Mouse (Mus musculus) liver, adult 2 months (tissue): Measurements from ENCODE around the gene 6030408B16Rik.

Source experiments
- CTCF ChIP-seq: fragments of 200-500 bp; IDR thresholded peaks from 2 replicates; pipeline ENCODE4 v1.5.1; 2011; ENCODE audit warnings: low read depth, low read length, control low read depth
- POLR2A ChIP-seq: fragments of 200-500 bp; IDR thresholded peaks from 2 replicates; pipeline ENCODE4 v1.6.1; 2011; ENCODE audit warnings: low read length, control low read depth; ENCODE audit not compliant: insufficient read depth; ENCODE audit errors: extremely low read depth

DNA sequence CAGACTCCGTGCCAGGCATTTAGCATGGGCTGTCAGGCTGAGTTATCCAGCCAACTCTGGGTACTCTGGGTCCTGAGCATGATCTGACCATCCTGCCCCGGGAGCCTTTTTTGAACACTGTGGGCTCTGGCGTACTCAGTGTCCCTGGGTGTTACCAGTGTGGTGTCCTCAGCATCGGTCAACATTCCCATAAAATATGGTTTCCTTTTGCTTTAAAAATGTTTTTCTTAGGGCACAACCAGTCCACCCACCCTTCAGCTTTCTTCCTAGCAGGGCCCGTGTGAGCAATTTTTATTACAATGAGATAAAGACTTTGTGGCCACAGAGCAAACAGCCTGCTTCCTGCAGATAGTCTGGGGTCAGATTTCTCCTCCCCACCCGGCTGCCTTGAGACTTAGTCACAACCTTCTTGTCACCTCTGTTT, 27.6 kb downstream of the 6030408B16Rik start:
- no peak for TF ChIP-seq CTCF
- no peak for TF ChIP-seq POLR2A
